Mouse (Mus musculus): ENCODE measurements around the gene Gm11549. TPM values are rescaled to one million over a fixed set of nuclear protein-coding genes. Genes with fewer than 3 reads are reported as not detected.

Gm11549 gene
- 5.1 and 5.3 TPM in 2 replicates for polyA plus RNA-seq (2021; fragmentation: Nextera tagmentation)
- long read RNA-seq, experiment 1, transcript Gm11549-201 (3 exons, 2,829 nt) = major isoform, 13 of 14 reads
- long read RNA-seq, experiment 1, partial matches to known transcripts = 0 of 14 reads
- long read RNA-seq, experiment 1, other reads (novel, unspliced or antisense) = 1 of 14 reads
- long read RNA-seq, experiment 2, transcript Gm11549-201 (3 exons, 2,829 nt) = major isoform, 62 of 68 reads
- long read RNA-seq, experiment 2, partial matches to known transcripts = 0 of 68 reads
- long read RNA-seq, experiment 2, other reads (novel, unspliced or antisense) = 6 of 68 reads

DNA sequence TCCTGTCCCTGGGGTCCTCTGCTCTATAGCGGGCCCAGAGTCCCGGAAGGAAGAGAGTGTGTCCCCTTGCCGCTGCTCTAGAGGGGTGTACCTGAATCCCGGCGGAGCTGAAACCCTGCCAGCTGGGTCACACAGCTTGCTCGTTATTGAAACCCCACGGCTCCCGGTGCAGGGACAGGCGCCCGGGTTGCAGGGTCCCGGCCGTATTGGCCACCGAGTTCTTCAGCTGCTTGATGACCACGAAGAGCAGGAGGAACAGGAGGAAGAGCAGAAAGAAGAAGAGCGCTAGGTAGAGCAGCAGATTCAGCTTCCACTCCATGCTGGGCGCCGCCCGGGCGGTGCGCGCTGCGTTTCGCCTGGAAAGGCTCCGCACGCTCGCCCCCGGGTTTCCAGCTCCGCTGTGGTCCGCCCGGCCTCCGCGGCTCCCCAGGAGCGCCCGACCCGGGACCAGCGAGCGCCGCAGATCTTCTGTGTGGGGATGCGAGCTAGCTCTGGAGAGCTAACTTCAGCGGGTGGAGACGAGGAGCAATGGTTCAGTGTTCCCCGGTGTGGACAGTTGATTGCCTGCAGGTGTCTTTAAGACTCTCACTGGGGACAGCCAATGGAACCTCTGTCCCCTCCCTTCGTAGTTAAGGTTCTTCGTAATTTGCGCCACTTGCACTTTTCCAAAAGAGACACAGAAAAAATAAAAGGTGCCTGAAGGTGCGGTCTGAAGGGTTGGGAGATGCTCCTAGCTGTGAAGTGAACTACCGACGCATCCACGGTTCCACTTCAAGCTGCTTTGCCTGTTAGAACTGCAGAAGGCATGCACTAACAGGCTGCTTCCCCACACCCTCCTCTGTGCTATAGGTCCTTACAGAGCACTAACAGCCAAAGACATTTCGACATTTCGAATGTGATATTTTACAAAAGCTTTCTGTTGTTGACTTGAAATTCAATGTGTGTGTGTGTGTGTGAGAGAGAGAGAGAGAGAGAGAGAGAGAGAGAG lies at the start of gene Gm11549:
Gene Gm11549 (minus strand): TSS at position 741 of the 988 bp plus-strand sequence.

DNA sequence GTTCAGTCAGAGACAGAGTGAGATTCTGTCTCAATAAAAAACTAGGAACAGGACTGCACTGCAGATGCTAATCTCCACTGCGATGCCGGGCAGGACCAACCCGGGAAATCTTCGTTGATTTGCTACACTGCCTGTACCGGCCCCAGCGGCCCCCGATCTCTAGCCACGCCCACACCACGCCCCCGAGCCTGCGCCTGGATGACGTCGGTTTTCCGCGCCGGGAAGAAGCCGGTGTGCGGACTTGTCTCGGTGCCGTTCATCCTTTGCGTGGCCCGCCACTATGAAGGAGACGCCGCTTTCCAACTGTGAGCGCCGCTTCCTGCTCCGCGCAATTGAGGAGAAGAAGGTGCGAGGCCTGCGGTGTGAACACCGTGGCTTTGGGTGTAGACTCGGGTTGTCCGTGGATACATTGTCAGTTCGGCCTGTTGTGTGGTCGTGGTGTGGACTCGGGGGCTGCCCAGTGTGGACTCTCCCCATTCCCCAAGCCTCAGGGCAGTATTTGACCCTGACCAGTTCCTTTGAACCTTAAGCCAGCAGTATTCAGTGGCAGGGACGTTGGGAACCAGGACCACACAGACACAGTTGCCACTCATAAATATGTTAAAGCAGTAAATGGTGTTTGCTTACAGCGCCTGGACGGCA lies 30.9 kb upstream of the Gm11549 start, which contains the start of gene Exosc9:
Gene Exosc9 (plus strand): TSS at position 201 of the 642 bp plus-strand sequence.

DNA sequence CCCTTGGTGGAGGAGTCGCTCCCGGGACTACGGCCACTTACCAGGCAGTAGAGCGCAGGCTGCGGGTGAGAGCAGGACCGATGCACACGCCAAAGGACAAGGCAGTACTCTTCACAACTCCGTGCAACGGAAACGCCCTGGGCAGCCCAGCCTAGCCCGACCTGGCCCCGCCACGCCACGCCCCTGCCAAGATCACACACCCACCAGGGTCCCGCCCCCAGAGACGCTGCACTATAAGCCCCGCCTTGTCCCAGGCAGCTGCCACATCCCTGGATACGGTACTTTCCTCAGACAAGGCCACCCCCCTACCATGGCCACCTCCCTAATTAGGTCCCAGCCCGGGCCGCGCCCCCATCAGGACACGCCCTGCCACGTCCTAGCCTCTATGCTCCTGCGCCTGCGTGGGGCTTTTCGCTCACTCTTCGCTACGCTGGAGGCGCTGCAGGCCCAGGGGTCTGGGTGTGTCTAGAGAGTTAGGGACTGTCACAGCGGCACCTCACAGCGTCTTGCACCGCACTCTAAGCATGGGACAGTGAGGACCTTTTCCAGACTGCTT lies 46.0 kb downstream of the Gm11549 start, which contains the start of the genes Anxa5 and 1810062G17Rik:
Gene Anxa5 (minus strand): TSS at position 363 of the 556 bp plus-strand sequence.
Gene 1810062G17Rik (plus strand): TSS at position 406 of the 556 bp plus-strand sequence.

Small RNA genes within 50 kb of the gene (microRNA-seq; reads per million reads assigned to microRNA genes)
- gene Mir7009 = not detected

Other genes starting within 250 kb of the Gm11549 start
- gene Anxa5, start 45.9 kb downstream of the Gm11549 start, polyA plus RNA-seq (2021; fragmentation: Nextera tagmentation) = 141 and 155 TPM in 2 replicates
- 0.33 and 0.41 TPM in 2 replicates for gene 1810062G17Rik, start 45.9 kb downstream of the Gm11549 start, polyA plus RNA-seq (2021; fragmentation: Nextera tagmentation)
- gene Exosc9, start 30.8 kb upstream of the Gm11549 start, polyA plus RNA-seq (2021; fragmentation: Nextera tagmentation) = 40.9 and 41.1 TPM in 2 replicates
- 1.1 TPM in 2 replicates for gene Ccna2, start 50.3 kb upstream of the Gm11549 start, polyA plus RNA-seq (2021; fragmentation: Nextera tagmentation)
- 6.5 and 7.8 TPM in 2 replicates for gene Bbs7, start 91.7 kb upstream of the Gm11549 start, polyA plus RNA-seq (2021; fragmentation: Nextera tagmentation)
- gene Trpc3, start 168.4 kb upstream of the Gm11549 start, polyA plus RNA-seq (2021; fragmentation: Nextera tagmentation) = 1.3 and 3.0 TPM in 2 replicates